Mouse (Mus musculus): ENCODE results near the gene Kcnb1.

DNA sequence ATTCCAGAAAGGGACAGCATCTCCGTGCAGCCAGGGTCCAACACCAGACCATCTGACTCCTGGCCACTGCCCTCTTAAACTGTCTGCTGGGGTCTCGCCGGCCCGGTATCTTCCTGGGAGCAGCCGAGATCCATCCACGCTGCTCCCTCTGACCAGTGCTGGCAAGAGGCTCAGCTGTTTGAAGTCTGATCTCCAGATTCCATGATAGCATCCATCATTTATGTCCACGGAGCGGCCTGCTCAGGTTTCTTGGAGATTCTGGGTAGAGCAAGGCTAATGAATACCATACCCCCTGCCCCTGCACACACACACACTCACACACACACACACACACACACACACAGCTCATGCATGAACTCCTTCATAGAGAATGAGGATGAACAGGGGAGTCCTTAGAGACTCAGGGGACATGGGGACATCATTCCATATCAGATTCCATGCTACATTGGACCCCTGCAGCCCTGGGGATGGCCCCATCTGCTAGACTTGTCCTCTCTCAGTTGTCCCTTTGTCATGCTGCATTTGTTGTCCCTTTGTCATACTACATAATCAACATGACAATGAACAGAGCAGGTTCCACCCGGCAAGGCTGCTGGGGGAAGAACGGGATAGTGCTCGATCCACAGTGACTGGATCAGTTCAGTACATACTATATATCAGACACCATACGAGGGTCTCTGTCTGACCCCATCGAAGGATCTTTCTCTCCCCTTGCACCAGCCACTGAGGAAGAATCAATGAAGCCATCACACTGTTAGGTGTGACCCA lies 8.9 kb upstream of the Kcnb1 start:
- TF ChIP-seq POLR2A (IDR thresholded peaks at IDR 0.05; ENCODE audit: control insufficient read depth, extremely low read depth, insufficient read depth, low read length, poor library complexity) (no peak), CTCF (IDR thresholded peaks at IDR 0.05; ENCODE audit: borderline replicate concordance, control insufficient read depth, extremely low read depth, insufficient read depth, low read length, poor library complexity) (no peak)
